Mouse (Mus musculus) c-Kit-positive CD71-negative TER-119-negative erythroid progenitor cells, embryonic 14.5 days (primary cell): Measurements from ENCODE around the gene Ssbp3.

Experiments
- DNase-seq: peaks from one replicate; pipeline ENCODE4 v3.0.0-alpha.2; 2013; ENCODE audit warnings: low read depth

Gene Ssbp3

DNA sequence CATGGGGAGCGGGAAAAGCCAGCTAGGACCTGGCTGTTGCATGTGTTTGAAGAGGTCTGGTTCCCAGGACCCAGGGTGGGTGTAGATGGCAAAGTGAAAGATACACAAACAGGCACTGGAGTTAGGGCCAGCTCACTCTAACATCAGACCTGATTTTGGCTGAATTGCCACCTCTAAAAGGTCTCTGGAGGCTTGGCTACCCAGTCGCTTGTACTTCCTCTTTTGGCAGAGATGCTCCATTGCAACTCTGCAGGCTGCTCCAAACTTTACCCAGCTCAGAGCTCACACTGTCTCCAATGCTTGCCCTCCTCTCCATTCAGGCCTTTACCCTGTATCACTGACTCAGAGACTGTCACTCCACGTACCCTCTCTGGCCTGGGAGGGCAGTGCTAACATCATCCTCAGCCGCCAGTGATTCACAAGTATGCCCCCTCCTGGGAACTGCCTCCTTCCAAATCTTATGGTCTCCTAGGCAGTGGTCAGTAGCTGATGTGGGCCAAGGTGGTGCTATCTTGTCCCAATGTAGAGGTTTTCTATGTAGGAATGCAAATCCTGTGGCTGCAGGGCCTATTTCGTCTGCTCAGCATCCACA is 142.6 kb downstream of the Ssbp3 start:
- DNase-seq, result no peak

DNA sequence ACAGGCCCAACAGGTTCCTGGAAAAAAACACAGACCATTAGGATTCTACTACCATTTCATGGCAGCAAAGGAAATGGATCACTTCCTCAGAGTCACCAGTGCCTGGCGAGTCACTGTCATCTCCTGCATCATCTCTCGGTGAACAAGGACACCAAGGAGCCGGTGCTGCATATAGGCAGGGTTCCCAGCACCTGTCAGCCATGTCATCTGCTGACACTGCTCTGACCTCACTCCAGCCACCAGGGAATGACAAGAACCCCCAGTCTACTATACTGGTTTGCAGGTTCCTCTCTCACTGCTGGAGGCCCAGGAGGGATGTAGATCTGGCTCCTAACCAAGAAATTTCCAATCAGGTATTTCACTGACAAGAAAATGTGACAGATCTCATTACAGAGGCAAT is 145.6 kb downstream of the Ssbp3 start:
- no peak for DNase-seq

DNA sequence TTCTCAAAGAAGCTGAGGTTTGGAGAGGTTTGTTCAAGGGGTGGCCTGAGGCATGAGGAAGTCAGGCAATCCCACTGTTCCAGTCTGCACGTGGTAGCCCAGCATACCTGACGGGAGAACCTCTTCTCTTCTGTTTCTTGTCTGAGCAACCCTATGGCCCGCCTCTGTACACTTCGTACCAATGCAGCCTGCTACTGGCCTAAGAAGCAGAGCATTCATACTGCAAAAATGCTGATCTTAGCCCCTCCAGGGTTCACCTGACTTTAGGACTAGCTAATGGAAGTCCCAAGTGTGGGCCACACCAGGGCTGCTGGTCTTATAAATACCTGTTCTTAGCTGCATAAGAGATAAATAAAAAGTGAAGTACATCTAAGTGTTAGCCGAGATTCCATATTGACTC is 147.8 kb downstream of the Ssbp3 start:
- no peak for DNase-seq

DNA sequence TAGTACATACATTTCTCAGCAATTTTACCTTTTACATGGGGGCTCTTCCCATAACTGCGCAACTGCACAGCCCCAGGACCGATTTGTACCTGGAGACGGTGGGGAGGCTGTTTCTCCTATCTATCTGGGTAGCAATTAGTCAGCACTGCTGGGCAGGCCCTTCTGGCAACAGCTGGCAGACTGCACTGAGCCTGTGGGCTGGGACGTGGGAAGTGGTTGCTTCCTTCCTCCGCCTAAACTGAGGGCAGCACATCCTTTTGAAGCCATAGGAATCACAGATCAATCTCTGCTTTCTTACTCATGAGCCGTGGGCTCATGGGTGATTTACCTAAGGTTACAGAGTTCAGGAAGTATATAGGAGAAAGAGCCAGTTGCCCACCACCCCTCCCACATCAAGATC is 148.3 kb downstream of the Ssbp3 start:
- DNase-seq, result no peak

DNA sequence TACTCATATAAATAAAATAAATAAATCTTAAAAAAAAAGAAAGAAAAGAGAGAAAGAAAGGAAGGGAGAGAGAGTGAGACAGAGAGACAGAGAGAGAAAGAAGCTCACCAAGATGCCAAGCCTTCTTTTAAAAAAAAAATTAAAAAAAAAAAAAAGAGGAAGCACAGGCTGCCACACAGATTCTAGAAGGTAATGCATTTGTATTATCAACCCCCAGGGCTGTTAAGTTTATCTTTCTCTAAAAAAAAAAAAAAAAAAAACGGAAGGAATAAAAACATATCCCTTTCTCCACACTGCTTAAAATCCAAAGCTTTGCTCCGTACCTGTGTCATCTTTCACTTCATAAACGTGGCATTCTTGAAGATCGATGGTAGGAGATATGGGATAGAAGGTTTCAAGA is 151.1 kb downstream of the Ssbp3 start:
- DNase-seq, result no peak

DNA sequence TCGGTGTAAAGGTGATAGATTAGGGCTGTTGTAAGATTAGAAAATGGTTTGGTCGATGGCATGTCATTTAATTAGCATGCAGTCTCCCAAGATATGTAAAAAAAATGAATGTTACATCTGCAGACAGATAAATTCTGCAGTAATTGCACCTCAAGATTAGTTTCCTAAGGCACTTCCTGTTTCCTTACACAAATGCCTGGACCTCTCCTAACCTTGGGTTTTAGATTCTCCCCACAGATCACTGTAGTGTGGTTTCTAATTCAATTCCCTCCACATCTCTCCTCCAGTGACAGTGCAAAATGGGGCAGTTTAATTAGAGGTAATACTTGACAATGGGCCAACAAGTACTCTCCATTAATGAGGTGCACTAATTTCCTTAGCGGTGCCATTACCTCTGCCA is 152.7 kb downstream of the Ssbp3 start:
- no peak for DNase-seq

DNA sequence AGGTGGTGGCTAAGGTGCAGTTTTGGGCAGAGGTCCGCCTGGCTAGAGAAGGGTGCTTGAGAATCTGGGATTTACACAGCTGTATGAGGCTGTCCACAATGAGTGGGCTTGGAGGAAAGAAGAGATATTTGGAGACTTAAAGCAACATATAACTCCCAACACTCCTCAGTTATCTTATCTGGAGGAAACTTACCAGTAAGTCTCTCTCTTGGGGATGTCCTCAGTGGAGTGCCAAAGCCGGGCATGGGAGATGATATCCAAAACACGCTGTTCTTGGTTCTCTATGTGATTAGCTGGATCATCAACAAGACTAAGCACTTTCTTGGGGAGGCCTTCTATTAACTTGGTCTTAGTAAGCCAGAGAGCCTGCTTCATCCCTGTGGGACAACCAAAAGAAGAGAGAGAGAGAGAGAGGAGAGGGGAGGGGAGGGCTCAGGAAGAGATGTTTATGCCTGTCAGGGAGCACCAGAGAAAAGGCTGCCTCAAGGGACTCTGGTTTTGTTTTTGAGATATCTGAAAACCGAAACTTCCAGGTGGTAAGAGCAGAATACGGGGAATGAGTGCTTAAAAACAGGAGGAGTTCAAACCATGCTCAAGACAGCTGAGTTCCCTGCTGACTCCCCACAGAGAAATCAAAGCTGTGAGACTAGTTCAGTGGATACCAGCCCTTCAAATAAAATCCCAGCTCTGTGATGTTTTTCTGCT is 154.0 kb downstream of the Ssbp3 start:
- no peak for DNase-seq

DNA sequence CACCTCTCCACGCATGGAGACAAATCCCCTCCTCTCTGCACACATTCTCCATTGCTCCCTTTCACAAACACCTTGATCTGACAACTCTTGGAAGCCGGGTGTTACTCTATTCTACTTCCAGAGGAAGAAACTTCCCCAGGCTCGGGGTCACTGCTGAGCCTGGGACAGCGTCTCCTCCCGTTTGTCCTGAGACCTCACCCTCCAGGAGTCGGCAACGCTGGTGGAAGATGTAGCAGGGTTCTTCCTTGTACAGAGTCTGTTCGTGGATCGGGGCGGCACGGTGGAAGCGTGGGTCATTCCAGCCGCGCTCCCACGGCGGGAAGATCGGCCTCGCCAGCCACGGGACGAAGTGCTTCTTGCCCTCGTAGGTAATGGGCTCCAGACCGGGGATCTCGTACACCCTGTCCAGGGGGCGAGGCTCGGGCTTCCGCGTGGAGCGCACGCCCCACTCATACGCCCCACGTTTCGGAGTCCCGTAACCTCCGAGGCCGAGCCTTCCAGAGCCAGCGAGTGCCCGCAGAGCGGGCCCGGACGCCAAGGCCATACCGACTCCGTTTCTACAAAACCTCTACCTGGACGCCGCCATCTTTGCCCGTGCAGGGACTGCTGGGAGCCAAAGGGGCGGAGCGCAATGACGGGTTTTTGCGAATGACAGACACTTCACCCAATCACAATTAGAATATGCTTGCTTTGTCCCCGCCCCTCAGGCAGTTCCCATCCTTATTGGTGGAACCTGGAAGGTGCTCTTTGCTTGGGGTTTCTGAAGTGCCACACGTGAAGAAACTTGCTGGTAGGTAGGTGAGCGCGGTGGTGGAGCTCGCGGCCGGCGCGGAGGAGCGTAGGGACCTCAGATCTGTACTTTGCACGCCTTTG is 156.0 kb downstream of the Ssbp3 start, which contains the start of the genes Mrpl37 and Cyb5rl:
Gene Mrpl37 (minus strand): TSS at position 617 of the 873 bp plus-strand sequence.
Gene Cyb5rl (plus strand): TSS at position 737 of the 873 bp plus-strand sequence.
- peak; percentile 95 for DNase-seq

DNA sequence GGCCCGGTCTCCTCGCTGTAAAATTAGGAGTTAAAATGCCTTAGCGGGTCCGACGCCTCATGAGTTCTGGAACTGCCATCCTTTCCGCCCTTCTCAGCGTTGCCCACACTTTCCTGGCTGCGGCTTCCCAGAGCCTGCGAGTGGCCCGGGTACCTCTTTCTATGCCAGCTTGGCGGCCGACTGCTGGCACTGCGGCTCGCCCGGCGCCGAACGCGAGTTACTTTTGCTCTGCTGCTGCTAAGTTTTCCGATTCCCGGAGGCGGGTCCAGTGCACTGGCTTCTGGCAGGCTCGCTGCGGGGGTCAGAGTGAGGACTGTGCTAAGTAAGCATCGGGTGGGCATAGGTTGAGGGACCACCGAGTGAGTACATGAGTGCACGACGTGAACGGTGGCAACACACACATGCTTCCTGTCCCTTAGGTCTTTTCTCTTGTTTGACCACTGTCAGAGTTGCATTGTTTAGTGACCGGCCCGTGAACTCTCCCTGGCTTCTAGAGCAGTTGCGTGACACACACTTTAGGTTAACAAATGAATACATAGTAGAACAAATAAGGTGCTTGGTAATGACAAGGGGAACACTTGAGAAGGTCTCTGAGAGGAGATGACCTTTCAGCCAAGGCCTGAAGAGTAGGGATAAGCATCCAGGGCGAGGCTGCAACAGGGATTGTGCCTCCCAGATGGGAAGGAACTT is 156.8 kb downstream of the Ssbp3 start:
- DNase-seq, result no peak

DNA sequence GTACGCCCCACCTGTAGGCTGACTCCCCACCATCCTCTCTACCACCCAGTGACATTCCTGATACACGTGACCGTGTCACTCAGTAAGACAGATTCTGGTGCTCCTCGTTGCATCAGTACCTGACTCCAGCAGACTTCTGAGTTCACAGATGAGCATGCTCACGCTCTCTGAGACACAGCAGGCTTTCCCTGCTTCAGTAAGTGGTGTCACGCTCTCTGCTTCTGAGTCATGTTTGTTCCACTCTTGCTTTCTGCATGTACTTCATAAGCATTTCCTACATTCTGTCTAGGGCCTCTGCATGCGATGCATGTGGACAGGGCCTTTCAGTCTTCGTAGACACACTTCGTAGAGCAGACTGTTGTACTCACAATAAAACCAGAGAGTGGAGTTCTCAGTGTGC is 161.8 kb downstream of the Ssbp3 start:
- DNase-seq, result no peak

DNA sequence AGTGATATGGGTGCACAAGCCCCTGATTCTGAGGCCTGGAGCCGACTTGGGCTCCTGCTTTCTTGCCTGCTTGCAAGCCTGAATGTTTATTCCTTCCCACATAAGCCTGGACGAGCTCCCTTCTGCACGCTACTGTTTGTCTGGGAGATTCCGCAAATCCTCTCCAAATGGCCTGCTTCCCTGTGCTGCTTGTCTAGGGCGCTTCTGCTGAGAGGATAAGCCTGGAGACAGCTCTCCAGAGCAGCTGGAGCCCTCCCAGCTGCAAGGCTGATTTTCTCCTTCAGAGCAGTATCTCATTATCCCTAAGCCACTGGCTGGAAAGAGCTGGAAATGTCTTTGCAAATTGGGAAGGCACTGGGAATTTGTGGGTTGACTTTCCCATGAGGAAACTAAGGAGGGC is 165.0 kb downstream of the Ssbp3 start:
- DNase-seq, result no peak

DNA sequence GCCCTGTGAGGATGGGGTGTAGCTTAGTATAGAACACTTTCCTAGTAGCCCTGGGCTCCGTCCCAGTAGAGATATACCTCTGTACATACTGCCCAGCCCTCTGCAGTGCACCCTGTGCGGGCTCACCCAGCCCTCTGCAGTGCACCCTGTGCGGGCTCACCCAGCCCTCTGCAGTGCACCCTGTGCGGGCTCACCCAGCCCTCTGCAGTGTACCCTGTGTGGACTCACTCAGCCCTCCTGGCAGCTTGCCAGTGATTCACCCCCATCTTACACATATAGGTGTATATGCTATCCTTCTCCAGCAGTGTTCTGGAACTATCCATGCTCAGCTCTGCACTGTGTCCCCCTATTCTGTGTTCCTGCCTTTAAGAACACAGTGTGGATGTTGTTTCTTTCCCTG is 168.4 kb downstream of the Ssbp3 start:
- no peak for DNase-seq

DNA sequence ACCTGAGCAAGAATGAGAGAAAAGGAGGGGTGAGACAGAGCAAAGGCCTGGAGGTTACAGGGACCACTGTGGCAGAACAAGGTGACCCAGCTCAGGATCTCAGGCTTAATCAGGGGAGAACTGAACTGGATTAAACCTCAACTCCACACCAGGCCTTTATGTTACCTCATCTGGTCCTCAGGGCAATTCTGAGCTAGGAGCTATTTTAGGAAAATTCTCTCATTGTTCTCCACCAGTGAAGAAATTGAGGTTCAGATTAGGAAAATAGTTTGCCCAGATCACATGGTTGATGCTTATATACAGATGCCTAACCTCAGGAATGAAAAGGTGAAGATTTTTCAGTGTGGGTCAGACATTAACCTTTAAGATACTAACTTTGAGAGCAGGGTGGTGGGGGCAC is 169.2 kb downstream of the Ssbp3 start:
- DNase-seq, result no peak

DNA sequence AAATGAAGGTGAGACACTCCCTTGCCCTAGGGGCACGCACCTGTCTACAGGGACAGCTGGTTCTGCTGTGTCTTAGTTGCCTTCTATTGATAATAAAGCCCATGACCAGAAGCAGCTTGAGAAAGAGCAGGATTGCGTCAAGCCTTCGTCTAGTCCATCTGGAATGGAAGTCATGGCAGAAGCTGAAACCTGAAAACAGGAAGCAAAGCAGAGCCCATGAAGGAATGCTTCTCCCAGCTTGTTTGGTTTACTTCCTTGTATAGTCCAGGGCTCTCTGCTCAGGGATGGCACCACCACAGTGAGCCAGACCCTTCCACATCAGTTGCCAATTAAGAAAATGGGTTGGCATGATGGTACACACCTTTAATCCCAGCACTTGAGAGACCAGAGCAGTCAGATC is 171.7 kb downstream of the Ssbp3 start:
- DNase-seq, result no peak

DNA sequence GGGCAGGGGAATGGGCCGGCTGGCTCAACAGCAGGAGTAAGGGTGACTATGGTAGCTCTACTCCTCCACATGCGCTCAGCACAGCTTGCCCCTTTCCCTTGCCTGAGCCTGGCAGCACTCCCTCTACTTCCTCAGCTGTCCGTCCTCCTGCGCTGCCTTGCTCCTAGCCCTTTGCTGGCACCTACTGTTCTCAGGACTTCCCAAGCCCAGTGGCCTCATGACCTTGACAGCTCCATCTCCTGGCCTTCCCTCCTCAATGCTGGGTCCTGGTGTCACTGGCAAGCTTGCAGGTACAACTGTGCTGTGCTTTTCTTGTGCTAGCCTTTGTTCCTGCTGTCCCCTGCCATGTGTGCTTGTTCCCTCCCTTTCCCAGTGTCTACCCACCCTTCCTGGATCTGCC is 172.6 kb downstream of the Ssbp3 start:
- no peak for DNase-seq

DNA sequence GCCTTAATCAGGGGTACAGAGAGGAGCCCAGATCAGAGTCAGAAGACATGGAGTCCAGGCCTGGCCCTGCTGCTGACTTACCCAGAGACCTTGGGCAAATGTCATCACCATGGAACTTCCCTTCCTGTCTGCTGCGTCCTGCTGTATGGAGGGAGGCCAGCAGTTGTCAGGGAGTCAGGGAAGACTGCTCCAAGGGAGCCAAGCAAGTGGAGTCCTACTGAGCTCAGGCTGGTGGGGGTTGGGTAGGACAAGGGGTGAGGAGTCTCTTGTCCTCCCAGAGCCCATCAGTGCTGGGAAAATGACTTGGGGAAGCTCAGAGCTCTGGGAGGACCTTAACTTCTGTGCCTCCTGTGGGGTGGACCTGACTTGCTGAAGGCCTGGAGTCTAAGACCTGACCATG is 173.8 kb downstream of the Ssbp3 start:
- no peak for DNase-seq

DNA sequence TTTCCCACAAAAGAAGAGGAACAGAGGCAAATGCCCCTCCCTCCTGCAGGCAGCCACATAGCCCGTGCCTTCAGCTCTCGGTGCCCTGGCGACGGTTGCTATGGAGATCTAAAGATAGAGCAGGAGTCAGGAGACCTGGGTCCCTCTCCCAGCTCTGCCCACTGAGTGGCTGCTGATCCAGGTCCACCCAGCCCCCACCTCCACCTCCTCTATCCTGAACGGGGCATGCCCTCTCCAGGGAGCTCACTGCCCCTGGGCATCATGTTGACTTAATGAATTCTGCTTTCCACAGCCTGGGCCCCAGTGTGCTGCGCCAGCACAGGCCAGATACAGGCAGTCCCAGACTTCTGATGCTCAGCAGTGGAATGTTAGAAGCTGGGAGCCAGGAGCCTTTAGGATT is 174.4 kb downstream of the Ssbp3 start:
- no peak for DNase-seq

DNA sequence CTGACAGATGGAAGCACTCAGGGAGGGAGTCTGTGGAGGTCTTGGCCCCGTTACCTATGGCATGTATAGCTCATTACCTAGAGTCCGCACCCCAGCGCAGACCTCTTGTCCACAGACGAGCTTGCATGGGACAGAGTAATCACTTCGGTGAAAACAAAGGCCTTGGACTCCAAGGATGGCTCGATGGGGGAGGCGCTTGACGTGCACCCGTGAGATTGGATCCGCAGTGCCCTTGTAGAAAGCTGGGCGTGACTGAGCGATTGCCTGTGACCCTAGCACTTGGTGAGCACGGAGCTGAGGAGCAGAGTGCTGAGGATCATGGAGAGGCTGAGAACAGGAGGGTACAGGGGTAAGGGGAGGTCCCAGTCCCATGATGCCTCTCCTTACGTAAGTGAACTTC is 181.2 kb downstream of the Ssbp3 start:
- DNase-seq, result no peak

DNA sequence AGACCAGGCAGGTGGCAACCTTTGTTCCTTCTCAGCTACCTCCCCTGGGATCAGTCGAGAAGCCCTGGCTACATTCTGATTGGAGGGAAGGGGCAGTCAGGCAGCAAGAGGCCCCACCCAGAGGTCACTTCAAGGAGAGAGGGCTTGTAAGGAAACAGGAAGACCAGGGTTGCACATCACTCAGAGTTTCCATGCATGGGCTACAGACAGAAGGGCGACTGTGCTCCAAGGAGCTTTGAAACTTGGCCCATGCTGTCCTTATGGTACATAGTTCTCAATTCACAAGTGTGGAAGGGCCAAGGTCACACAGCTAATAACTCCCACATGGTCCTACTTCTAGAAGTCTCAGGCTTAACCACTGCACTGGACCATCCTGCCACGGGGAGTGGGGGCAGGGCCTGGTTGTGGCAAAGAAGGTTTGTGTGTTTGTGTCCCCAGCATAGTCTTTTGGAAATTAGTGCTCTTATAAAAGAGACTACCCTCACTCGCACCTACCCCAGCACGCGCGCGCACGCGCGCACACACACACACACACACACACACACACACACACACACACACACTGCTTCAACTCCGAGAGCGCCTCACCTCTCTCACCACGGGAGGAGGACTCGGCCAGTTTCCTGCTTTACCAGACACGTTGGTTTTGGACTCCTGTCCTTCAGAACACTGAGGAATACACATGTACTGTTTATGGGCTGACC is 184.1 kb downstream of the Ssbp3 start:
- DNase-seq, result no peak

DNA sequence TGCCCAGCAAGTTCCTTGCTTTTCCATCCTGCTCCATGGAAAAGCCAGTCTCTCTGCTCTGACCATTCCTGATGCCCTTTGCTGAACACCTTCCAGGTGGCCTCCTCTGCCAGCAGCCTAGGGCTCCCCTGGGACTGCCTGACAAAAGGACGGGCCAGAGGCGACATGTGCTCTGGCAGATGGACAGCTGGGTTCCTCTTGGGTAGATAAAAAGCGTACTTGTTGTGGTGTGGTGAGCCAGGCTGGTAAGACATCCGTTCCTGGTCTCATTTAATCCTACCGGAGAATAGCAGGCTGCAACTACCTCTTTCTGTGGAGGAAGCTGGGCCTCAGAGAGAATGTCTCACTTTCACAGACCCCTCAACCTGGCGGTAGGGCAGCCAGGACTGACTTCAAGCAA is 185.5 kb downstream of the Ssbp3 start:
- peak; percentile 31 for DNase-seq

DNA sequence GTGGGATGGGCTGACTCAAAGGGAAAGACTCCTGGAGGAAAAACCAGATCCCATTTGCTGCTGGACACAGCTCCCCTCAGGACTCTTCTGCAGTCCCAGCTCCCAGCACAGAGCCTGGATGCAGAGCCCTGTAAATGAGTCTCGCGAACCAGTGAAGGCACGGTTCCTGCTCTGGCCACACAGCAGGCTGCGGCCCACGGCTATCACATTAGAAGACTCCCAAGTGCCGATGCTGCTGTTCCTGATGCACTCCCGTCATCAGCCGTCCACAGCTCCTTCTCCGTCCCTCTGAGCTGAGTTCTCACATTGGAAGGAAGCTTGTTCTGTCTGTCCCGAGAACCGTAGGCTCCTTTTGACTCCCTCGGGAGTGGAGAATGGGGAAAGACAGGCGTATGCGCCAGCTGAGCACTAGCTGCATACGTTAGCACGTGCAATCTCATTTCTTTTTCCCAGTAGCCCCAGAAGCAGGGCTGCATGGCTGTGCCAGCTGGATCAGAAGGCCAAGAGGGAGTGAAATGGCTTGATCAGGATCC is 186.4 kb downstream of the Ssbp3 start, which contains the start of gene Cdcp2:
Gene Cdcp2 (plus strand): TSS at position 51 of the 533 bp plus-strand sequence.
- DNase-seq, result no peak
